Mouse (Mus musculus) G1E (cell line): ENCODE measurements around the gene Kif3b.

Source experiments
- CTCF ChIP-seq: IDR thresholded peaks from 2 replicates; pipeline ENCODE4 v1.5.1; 2012; ENCODE audit warnings: low read depth, low read length, inconsistent platforms, mixed read lengths
- GATA1 ChIP-seq: IDR thresholded peaks from 2 replicates; pipeline ENCODE4 v1.6.1; 2012; ENCODE audit warnings: borderline replicate concordance, low read length, inconsistent platforms, mixed read lengths

- TF ChIP-seq CTCF: no peak
- TF ChIP-seq GATA1: no peak
These were observed 4.7 kb upstream of the Kif3b start for GRCm38 (mm10) chr2:153286524-153286923.
